Mouse (Mus musculus) large intestine, adult 2 months (tissue): ENCODE measurements around the gene Astn2. TPM values are rescaled to one million over a fixed set of nuclear protein-coding genes. Genes with fewer than 3 reads are reported as not detected.
"Not testable (repeated sequence)": the region's sequence is repeated elsewhere in the genome, so short reads cannot be mapped to it uniquely, and the experiment has no call there.

Experiments
- DNase-seq: peaks from one replicate; pipeline ENCODE4 v3.0.0-alpha.2; 2012; ENCODE audit warnings: low read depth, low spot score
- WGBS: fragments of 180-500 bp; shearing (Covaris S2); methylation state at CpG from one replicate; pipeline ENCODE4 v1.1.7; 2018; 5-methylcytosine and 5-hydroxymethylcytosine counted together
- polyA plus RNA-seq: library from polyadenylated mRNA; depleted of rRNA; stranded (reverse); fragments of >200 nt; gene quantifications from 2 replicates; pipeline ENCODE4 v1.2.3, GENCODE M21; 2012

The Astn2 gene
- polyA plus RNA-seq, 1 experiment: 0.55 TPM

DNA sequence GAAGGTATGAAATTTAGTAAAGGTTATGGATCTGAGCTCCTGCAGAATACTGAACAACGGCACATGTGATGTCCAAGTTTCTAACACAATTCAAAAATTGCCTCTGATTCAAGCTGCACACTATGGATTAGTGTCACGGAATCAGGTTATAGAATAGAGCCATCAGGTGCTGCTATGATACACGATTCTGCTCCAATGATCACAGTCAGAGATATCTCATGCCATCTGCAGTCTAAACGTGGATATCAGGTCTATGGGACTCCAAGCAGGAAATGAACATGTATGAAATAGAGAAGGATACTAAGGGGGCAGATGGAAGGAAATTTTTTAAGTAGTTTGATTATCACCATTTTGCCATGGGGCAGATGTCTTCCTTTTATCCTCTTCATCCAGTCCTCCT, 702.6 kb downstream of the Astn2 start:
- DNase-seq: no peak
- 74% methylated on average over 4 of the region's 4 CpGs for WGBS

DNA sequence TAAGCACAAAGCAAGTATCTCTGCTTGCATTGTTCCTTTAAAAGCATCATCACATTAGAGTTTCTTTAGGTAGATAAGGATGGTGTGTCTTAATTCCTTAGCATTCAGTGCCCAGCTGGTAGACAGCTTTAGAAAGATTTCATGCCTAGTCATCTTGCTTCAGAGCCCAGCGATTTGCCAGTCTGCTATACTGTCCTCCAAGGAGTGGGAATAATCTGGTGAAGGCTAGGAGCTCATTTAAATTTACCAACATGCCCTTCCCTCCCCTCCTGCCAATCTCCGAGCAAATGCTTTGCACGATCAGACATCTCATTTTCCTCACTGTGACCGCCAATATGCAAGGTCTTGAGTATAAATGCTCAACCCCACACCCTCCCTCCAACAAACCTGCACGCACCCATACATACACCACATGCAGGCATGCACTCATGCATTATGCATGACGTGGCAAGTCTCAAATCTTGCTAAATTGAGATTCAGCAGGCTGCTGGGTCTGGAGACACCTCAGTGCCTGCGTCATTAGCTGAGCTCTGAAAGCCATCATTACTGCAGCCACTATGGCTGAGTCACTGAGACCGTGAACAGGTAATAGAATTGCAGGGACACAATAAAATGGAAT, 704.6 kb downstream of the Astn2 start:
- DNase-seq: no peak

GRCm38 (mm10) chr4:65695241-65695640, 709.2 kb downstream of the Astn2 start:
- 83% methylated on average over 5 of the region's 5 CpGs for WGBS
- no peak for DNase-seq

More for the DNA sequence above, 704.6 kb downstream of the Astn2 start:
- 48% methylated on average over 8 of the region's 8 CpGs for WGBS

- no peak for DNase-seq
- 75% methylated on average over 5 of the region's 5 CpGs for WGBS
Measured at GRCm38 (mm10) chr4:65694011-65694410, 710.4 kb downstream of the Astn2 start.

GRCm38 (mm10) chr4:65687006-65687723, 717.2 kb downstream of the Astn2 start:
- DNase-seq: no peak
- WGBS: 36% methylated on average over 1 of the region's 1 CpGs

- WGBS: 51% methylated on average over 3 of the region's 3 CpGs
- DNase-seq: no peak
Measured at GRCm38 (mm10) chr4:65686258-65687005, 718.0 kb downstream of the Astn2 start.

- no peak for DNase-seq
- 46% methylated on average over 3 of the region's 3 CpGs for WGBS
Measured at GRCm38 (mm10) chr4:65684401-65684800, 720.0 kb downstream of the Astn2 start.

DNA sequence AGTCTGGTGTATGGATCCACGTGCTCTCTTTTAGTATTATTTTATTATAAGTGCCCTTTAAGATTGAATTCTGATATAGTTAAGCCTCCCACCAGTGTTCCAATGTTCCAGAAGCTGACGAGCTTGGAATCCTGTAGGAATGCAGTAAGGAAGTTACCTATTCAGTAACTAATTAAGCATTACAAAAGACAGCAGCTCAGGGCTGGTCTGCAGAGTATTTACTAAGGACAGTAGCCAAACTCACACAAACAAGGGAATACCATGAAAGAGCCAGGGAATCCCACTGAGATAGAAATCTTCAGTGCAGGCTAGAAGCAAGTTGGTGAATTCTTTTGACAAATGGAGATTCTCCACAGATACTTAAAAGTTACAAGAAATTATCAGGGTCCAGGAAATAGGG, 724.6 kb downstream of the Astn2 start:
- WGBS: 50% methylated on average over 2 of the region's 2 CpGs
- not testable (repeated sequence) for DNase-seq

DNA sequence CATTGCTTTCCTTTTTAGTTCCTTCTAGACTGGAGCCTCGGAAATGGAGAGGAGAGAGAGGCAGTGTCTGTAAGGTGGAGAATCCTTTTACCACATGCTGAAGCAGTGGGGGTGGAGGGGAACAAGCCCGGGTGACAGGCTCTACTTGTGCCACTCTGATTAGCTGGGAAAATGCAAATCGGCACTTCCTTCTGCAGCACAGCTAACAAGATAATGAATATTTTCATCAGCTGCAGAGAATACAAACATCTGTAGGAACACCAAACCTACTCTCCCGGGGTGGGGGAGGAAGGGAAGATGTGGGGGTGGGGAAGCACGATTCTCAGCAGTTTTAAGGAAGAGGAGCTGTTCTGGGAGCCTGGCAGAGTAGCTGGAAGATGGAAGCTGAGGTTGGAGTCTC, 725.5 kb downstream of the Astn2 start:
- WGBS: 30% methylated on average over 5 of the region's 5 CpGs
- no peak for DNase-seq

- WGBS: 67% methylated on average over 5 of the region's 5 CpGs
- no peak for DNase-seq
Measured at GRCm38 (mm10) chr4:65678495-65678894, 725.9 kb downstream of the Astn2 start.

GRCm38 (mm10) chr4:65674267-65674978, 730.0 kb downstream of the Astn2 start:
- 85% methylated on average over 4 of the region's 4 CpGs for WGBS
- no peak for DNase-seq

GRCm38 (mm10) chr4:65673418-65673933, 730.9 kb downstream of the Astn2 start:
- 71% methylated on average over 4 of the region's 4 CpGs for WGBS
- DNase-seq: no peak

DNA sequence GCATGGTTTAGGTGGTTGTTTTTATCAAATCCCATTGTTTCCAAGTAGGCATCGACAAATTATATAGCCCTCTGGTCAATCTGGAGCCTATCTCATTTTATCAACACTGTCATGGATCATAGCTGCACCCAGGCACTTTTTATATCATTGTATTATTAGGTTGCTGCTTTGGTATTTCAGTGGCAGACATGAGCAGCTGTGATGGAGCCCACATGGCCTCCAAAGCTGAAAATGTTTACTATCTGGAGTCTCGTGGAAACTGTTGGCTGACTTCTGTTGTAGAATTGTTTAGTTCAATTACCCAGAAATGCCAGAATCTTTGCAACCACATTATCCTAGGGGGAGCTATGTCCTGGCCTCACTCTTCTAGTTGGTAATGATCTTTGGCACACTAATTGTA, 732.1 kb downstream of the Astn2 start:
- WGBS: 48% methylated on average over 2 of the region's 2 CpGs
- DNase-seq: no peak

DNA sequence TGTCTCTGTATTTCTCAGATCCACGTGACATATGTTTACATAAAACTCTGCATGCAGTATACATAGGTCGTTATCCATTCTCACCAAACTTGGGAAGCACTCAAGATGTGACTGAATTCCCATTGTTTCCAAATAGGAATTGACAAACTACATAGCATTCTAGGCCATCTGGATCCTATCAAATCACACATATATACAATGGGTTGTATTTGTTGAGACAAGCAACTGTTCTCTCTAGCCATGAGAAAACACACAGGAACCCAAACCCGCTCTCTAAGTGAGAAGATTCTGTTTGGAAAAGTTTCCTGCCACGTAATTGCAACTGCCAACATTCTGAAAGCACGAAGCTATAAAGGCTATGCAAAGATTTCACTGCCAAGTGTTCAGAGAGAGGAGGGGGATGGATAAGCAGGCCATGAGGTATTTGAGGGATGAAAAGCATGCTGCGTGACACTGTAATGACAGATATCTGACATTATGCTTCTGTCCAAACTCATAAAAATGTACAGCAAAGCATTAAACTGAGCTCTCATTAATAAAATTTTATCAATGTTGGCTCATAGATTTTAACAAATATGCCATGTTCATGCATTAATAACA, 732.7 kb downstream of the Astn2 start:
- 40% methylated on average over 6 of the region's 6 CpGs for whole genome bisulfite sequencing
- no peak for DNase-seq

DNA sequence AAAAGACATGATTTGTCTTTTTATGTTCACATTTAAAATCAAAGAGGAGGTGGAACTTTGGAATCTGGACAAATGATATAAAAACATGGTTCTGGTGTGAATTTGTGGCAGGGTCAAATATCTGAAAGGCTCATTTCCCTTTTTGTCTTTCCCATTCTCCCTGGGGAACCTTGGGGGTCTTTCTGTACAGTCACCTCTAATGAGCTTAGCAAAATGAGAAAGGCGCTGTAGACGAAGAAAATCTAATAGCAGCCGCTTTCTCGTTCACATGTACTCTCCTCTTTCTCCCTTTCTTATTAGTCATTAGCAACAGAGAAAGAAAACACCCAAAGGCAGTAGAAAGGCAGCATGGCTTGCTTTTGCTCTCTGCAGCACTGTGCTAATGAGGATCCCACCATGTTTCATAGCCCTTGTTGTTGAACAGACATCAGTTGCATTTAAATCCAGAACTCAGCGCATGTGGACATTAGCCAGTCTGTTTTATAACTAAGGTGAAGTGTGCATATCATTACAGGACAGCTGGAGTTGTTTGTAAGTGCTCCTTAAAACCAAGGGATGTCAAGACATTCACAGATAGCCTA, 737.3 kb downstream of the Astn2 start:
- no peak for DNase-seq
- WGBS: 91% methylated on average over 5 of the region's 5 CpGs

- DNase-seq: no peak
- 82% methylated on average over 6 of the region's 6 CpGs for WGBS
Measured at GRCm38 (mm10) chr4:65663176-65663575, 741.2 kb downstream of the Astn2 start.

GRCm38 (mm10) chr4:65654723-65655122, 749.7 kb downstream of the Astn2 start:
- 4% methylated on average over 2 of the region's 2 CpGs for WGBS
- DNase-seq: peak; percentile 10

GRCm38 (mm10) chr4:65642611-65643010, 761.8 kb downstream of the Astn2 start:
- DNase-seq: no peak
- WGBS: 17% methylated on average over 5 of the region's 5 CpGs

DNA sequence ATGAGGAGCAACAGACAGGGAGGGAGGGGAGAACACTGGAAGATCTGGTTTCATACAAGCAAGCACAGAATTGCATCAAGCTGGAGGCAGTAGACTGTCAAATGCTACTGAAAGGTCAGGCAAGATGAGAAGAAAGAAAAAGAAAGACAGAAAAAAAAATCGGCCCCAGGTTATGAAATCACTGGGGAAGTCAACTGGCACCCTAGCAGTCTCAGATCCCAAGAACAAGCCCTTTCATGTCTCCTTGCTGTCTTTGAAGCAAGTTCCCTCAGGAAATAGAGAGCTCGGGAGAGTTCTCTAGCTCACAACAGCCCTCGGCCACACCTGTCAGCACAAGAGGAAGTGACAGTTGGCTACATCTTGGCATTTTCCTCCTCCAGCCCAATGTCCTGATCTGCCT, 766.2 kb downstream of the Astn2 start:
- DNase-seq: no peak

More for the DNA sequence above, 766.2 kb downstream of the Astn2 start:
- WGBS: 61% methylated on average over 3 of the region's 3 CpGs
